Mouse (Mus musculus) pancreas, adult 10 weeks (tissue): ENCODE measurements around the gene Ptpra. TPM values are rescaled to one million over a fixed set of nuclear protein-coding genes. Genes with fewer than 3 reads are reported as not detected.

Experiments
- polyA plus RNA-seq: library from polyadenylated mRNA; stranded (reverse); fragments of 350-450 nt; fragmentation: Illumina TruSeq; extraction: RNeasy Lipid Tissue Mini Kit (QIAGEN cat#74804); gene quantifications from one replicate; pipeline ENCODE4 v1.2.3, GENCODE M21; 2015; ENCODE audit warnings: low read depth, low replicate concordance; ENCODE audit not compliant: insufficient read depth

Ptpra gene
- polyA plus RNA-seq, result 13.0 TPM

DNA sequence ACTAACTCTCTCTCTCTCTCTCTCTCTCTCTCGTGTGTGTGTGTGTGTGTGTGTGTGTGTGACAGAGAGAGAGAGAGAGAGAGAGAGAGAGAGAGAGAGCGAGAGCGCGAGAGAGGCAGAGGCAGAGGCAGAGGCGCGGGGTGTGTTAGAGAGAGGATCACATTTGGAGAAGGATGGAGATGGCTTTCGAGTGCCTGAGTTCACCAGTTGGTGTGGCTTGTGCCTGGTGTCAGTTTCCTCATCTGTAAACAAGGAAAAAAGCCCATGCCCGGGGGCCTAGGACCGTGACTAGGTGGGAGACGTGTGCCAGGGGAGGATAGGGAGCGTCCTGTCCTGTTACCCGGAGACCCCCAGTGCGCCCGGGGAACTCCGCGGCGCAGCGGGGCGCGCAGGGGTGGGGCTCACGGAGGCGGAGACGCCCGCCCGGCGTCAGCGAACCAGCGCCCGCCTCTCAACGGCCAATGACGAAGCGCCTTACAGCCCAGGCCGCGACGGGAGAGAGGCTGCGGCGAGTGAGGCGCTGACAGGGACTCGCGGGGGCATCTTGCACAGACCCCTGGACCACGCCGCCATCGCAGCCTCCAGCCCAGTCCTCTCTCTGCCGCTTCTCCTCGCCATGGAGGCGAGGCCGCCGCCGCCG, at the start of gene Ptpra:
Ptpra (plus strand) TSS at position 485 of the 640 bp plus-strand sequence.

GRCm38 (mm10) chr2:130404939-130405338, 45.1 kb upstream of the Ptpra start, which contains the start of the genes Gm28372 and 1700020A23Rik:
TSS of gene Gm28372 (plus strand) at chr2:130405239.
TSS of gene 1700020A23Rik (plus strand) at chr2:130405259.

DNA sequence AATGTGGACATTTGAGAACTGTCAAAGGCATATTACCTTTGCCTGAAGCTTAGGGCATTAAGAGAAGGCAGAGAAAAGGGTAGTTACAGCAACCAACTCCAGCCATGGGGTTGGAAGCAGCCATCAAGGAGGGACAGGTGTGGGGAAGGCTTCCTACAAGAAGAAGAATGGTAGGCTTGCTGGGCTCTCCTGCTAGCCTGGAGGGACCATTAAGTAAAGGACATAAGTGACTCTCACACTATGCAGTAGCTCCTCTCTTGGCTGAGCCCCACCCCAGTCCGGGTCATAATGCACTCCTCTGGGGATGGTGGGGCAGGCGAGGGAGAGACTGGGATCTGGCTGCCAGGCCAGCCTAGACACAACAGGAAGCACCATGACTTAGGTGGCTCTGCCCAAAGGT, 43.9 kb upstream of the Ptpra start, which contains the start of gene Tmem239:
Tmem239 (plus strand) TSS at position 301 of the 400 bp plus-strand sequence.

GRCm38 (mm10) chr2:130424126-130424853, 25.8 kb upstream of the Ptpra start, which contains the start of the genes Vps16 and Pced1a:
TSS of gene Vps16 (plus strand) at chr2:130424339.
TSS of gene Pced1a (minus strand) at chr2:130424701.

GRCm38 (mm10) chr2:130563212-130564055, 113.4 kb downstream of the Ptpra start, which contains the start of gene Mrps26:
TSS of gene Mrps26 (plus strand) at chr2:130563742.

GRCm38 (mm10) chr2:130575873-130576272, 125.8 kb downstream of the Ptpra start, which contains the start of gene Oxt:
TSS of gene Oxt (plus strand) at chr2:130576173.

DNA sequence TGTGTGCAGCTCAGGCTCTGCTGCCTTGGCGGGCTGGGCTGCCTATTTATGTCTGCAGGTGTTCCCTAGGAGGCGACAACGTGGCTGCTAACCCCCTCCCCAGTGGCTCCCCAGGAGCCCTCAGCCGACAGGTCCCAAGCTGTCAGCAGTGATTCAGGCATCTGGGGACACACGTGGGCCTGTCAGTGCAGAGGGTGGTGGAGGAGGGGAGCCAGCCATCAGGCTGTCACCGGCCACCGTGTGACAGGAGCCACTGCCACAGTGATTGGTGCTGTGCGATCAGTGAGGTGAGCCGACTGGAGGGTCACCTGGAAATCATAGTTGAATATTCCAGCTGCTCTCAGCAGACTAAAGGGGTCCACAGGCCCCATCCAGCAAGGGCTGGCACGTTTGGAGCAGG, 132.5 kb downstream of the Ptpra start, which contains the start of gene Avp:
Avp (minus strand) TSS at position 3 of the 400 bp plus-strand sequence.

Other genes starting within 250 kb of the Ptpra start
- gene Nop56, start 175.8 kb upstream of the Ptpra start, polyA plus RNA-seq, result 54.7 TPM
- gene Idh3b, start 165.7 kb upstream of the Ptpra start, polyA plus RNA-seq, result 38.5 TPM
- gene Ebf4, start 155.1 kb upstream of the Ptpra start, polyA plus RNA-seq, result 0.59 TPM
- gene Cpxm1, start 52.7 kb upstream of the Ptpra start, polyA plus RNA-seq, result 6.9 TPM
- gene Gm28372, start 45.0 kb upstream of the Ptpra start, polyA plus RNA-seq, result not detected
- not detected for gene 1700020A23Rik, start 45.0 kb upstream of the Ptpra start, polyA plus RNA-seq
- gene Tmem239, start 43.8 kb upstream of the Ptpra start, polyA plus RNA-seq, result not detected
- gene Vps16, start 25.9 kb upstream of the Ptpra start, polyA plus RNA-seq, result 51.8 TPM
- gene Pced1a, start 25.6 kb upstream of the Ptpra start, polyA plus RNA-seq, result 6.8 TPM
- 13.6 TPM for gene Mrps26, start 113.5 kb downstream of the Ptpra start, polyA plus RNA-seq
- not detected for gene Oxt, start 125.9 kb downstream of the Ptpra start, polyA plus RNA-seq
- not detected for gene Avp, start 132.3 kb downstream of the Ptpra start, polyA plus RNA-seq
- 1.6 TPM for gene Fastkd5, start 179.7 kb downstream of the Ptpra start, polyA plus RNA-seq
- gene Ubox5, start 179.8 kb downstream of the Ptpra start, polyA plus RNA-seq, result 1.4 TPM
- gene Lzts3, start 192.5 kb downstream of the Ptpra start, polyA plus RNA-seq, result 4.6 TPM
- gene Ddrgk1, start 214.4 kb downstream of the Ptpra start, polyA plus RNA-seq, result 75.4 TPM
- gene Itpa, start 217.3 kb downstream of the Ptpra start, polyA plus RNA-seq, result 7.5 TPM
- gene Slc4a11, start 247.2 kb downstream of the Ptpra start, polyA plus RNA-seq, result not detected